Mouse (Mus musculus) left cerebral cortex, postnatal 10 days (tissue): ENCODE data around the gene Zfp385b. TPM values are rescaled to one million over a fixed set of nuclear protein-coding genes. Genes with fewer than 3 reads are reported as not detected.

Experiments used
- DNase-seq, 2 experiments: peaks; one replicate each; pipeline ENCODE4 v3.0.0; 2021 to 2022; ENCODE audit warnings: low spot score in 2 of 2, mixed read lengths in 1 of 2; ENCODE audit errors: extremely low spot score in 1 of 2
- intact Hi-C: fragments of 180-260 bp; cut with DNase I; formaldehyde crosslinking; loops from one replicate; pipeline ENCODE4 v1.15.1; 2025
- total RNA-seq, 2 experiments: library from RNA; stranded (reverse); gene quantifications; 2 replicates each; pipeline ENCODE4 v1.2.3; 2021

The Zfp385b gene
- total RNA-seq, 2 experiments from 2014 or later, result 41.6 to 42.4 TPM

GRCm38 (mm10) chr2:77556938-77557337 is 262.5 kb downstream of the Zfp385b start:
- no peak for DNase-seq
- intact Hi-C loops, result no loop called here

- no peak for DNase-seq
- intact Hi-C loops, result no loop called here
Measured at GRCm38 (mm10) chr2:77555980-77556379, 263.5 kb downstream of the Zfp385b start.

- DNase-seq, result no peak
- intact Hi-C loops, result no loop called here
Measured at GRCm38 (mm10) chr2:77552675-77553074, 266.8 kb downstream of the Zfp385b start.

GRCm38 (mm10) chr2:77543388-77543787 is 276.1 kb downstream of the Zfp385b start:
- DNase-seq, result no peak
- intact Hi-C loops, result no loop called here

GRCm38 (mm10) chr2:77542605-77543004 is 276.8 kb downstream of the Zfp385b start:
- intact Hi-C loops, result no loop called here
- DNase-seq, result no peak

- DNase-seq, result no peak
- intact Hi-C loops, result no loop called here
Measured at GRCm38 (mm10) chr2:77541681-77542080, 277.8 kb downstream of the Zfp385b start.

- intact Hi-C loops, result no loop called here
- DNase-seq, result no peak
Measured at GRCm38 (mm10) chr2:77540860-77541259, 278.6 kb downstream of the Zfp385b start.

GRCm38 (mm10) chr2:77536556-77536955 is 282.9 kb downstream of the Zfp385b start:
- DNase-seq, result no peak
- intact Hi-C loops, result no loop called here

- intact Hi-C loops, result no loop called here
Measured at GRCm38 (mm10) chr2:77528079-77528752, 291.2 kb downstream of the Zfp385b start.

GRCm38 (mm10) chr2:77527616-77528015 is 291.8 kb downstream of the Zfp385b start:
- no peak for DNase-seq
- intact Hi-C loops, result no loop called here

More at GRCm38 (mm10) chr2:77528079-77528752, 291.2 kb downstream of the Zfp385b start:
- DNase-seq, result no peak

- DNase-seq, result no peak
- intact Hi-C loops, result no loop called here
Measured at GRCm38 (mm10) chr2:77526803-77527202, 292.6 kb downstream of the Zfp385b start.

GRCm38 (mm10) chr2:77526301-77526700 is 293.1 kb downstream of the Zfp385b start:
- intact Hi-C loops, result no loop called here
- no peak for DNase-seq

- no peak for DNase-seq
- intact Hi-C loops, result no loop called here
Measured at GRCm38 (mm10) chr2:77522223-77522622, 297.2 kb downstream of the Zfp385b start.

- intact Hi-C loops, result no loop called here
- no peak for DNase-seq
Measured at GRCm38 (mm10) chr2:77519341-77519740, 300.1 kb downstream of the Zfp385b start.

- no peak for DNase-seq
- intact Hi-C loops, result no loop called here
Measured at GRCm38 (mm10) chr2:77518693-77519092, 300.7 kb downstream of the Zfp385b start.

GRCm38 (mm10) chr2:77516606-77517005 is 302.8 kb downstream of the Zfp385b start:
- intact Hi-C loops, result no loop called here

GRCm38 (mm10) chr2:77515654-77516053 is 303.8 kb downstream of the Zfp385b start:
- intact Hi-C loops, result no loop called here
- no peak for DNase-seq

More at GRCm38 (mm10) chr2:77516606-77517005, 302.8 kb downstream of the Zfp385b start:
- no peak for DNase-seq

GRCm38 (mm10) chr2:77515011-77515410 is 304.4 kb downstream of the Zfp385b start:
- DNase-seq, result no peak
- intact Hi-C loops, result no loop called here

GRCm38 (mm10) chr2:77514476-77514875 is 305.0 kb downstream of the Zfp385b start:
- no peak for DNase-seq
- intact Hi-C loops, result no loop called here

GRCm38 (mm10) chr2:77508731-77509130 is 310.7 kb downstream of the Zfp385b start:
- no peak for DNase-seq
- intact Hi-C loops, result no loop called here

GRCm38 (mm10) chr2:77506308-77506707 is 313.1 kb downstream of the Zfp385b start:
- intact Hi-C loops, result no loop called here
- no peak for DNase-seq
